Mouse (Mus musculus) central nervous system, embryonic 11.5 days (tissue): ENCODE results near the gene Olfr288. TPM values are rescaled to one million over a fixed set of nuclear protein-coding genes. Genes with fewer than 3 reads are reported as not detected.

Experiments used
- polyA plus RNA-seq: library from polyadenylated mRNA; depleted of rRNA; stranded (reverse); fragments of >200 nt; gene quantifications from 2 replicates; pipeline ENCODE4 v1.2.3, GENCODE M21; 2012; rRNA removed

The Olfr288 gene
- not detected in 2 replicates for polyA plus RNA-seq

GRCm38 (mm10) chr15:98195442-98195841, at the start of gene Olfr288:
Olfr288 (minus strand) TSS chr15:98195542.

GRCm38 (mm10) chr15:98234350-98234749, 39.0 kb upstream of the Olfr288 start, which contains the start of gene Olfr286:
Olfr286 (minus strand) TSS chr15:98234450.

DNA sequence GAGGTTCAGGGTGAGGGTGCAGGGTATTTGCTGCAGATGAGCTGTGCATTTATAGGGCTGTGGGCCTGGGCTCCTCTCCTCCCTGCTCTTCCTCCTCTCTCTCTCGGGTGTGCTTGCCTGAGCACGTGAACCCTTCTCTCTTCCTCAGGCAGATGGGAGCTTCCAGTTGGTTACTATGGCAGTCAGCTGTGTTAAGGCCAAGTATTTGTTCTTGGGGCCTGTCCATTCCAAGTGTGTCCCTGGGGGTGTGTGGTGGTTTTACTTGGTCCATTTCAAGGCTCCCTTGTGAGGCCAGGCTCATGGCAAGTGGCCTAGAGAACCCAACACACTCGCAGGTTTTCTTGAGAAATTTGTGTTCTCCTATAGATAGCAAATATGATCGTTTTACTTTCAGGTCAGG, 25.5 kb upstream of the Olfr288 start, which contains the start of the genes Gm44579 and Olfr287:
Gene Gm44579 (minus strand): TSS at position 101 of the 400 bp plus-strand sequence.
Gene Olfr287 (minus strand): TSS at position 180 of the 400 bp plus-strand sequence.

GRCm38 (mm10) chr15:98166963-98167644, 28.2 kb downstream of the Olfr288 start, which contains the start of gene Ccdc184:
Ccdc184 (plus strand) TSS chr15:98167158.

GRCm38 (mm10) chr15:98165525-98165924, 29.8 kb downstream of the Olfr288 start, which contains the start of gene Asb8:
Asb8 (minus strand) TSS chr15:98165625.

Other genes with a start within 250 kb of the Olfr288 start
- 29.1 and 40.5 TPM in 2 replicates for gene Tmem106c, start 231.3 kb downstream of the Olfr288 start, polyA plus RNA-seq
- 220 and 226 TPM in 2 replicates for gene Col2a1, start 190.8 kb downstream of the Olfr288 start, polyA plus RNA-seq
- 54.5 and 71.3 TPM in 2 replicates for gene Pfkm, start 103.0 kb downstream of the Olfr288 start, polyA plus RNA-seq
- 29.6 and 35.2 TPM in 2 replicates for gene Senp1, start 101.8 kb downstream of the Olfr288 start, polyA plus RNA-seq
- gene Asb8, start 29.9 kb downstream of the Olfr288 start, polyA plus RNA-seq = 23.4 and 36.6 TPM in 2 replicates
- 5.2 and 8.0 TPM in 2 replicates for gene Ccdc184, start 28.4 kb downstream of the Olfr288 start, polyA plus RNA-seq
- not detected in 2 replicates for gene Gm44579, start 25.4 kb upstream of the Olfr288 start, polyA plus RNA-seq
- not detected in 2 replicates for gene Olfr287, start 25.5 kb upstream of the Olfr288 start, polyA plus RNA-seq
- not detected in 2 replicates for gene Olfr286, start 38.9 kb upstream of the Olfr288 start, polyA plus RNA-seq
- not detected in 2 replicates for gene H1fnt, start 61.8 kb upstream of the Olfr288 start, polyA plus RNA-seq
- 2.4 TPM in 2 replicates for gene Zfp641, start 100.6 kb upstream of the Olfr288 start, polyA plus RNA-seq
- not detected in 2 replicates for gene Olfr285, start 121.8 kb upstream of the Olfr288 start, polyA plus RNA-seq
- gene Olfr284, start 145.4 kb upstream of the Olfr288 start, polyA plus RNA-seq = not detected in 2 replicates
- not detected in 2 replicates for gene Olfr283, start 185.4 kb upstream of the Olfr288 start, polyA plus RNA-seq
- not detected in 2 replicates for gene Olfr282, start 235.7 kb upstream of the Olfr288 start, polyA plus RNA-seq